Mouse (Mus musculus): ENCODE data around the gene Anapc15. TPM values are rescaled to one million over a fixed set of nuclear protein-coding genes. Genes with fewer than 3 reads are reported as not detected.
"Not testable (repeated sequence)": the region's sequence is repeated elsewhere in the genome, so short reads cannot be mapped to it uniquely, and the experiment has no call there.

The Anapc15 gene
- polyA plus RNA-seq, 1 experiment: 103 TPM

- Histone ChIP-seq H3K4me3 (ENCODE audit: insufficient read depth, low read length) (no peak overlapping the region), H3K4me1 (ENCODE audit: control insufficient read depth, insufficient read depth, low read length) (peaks cover 18% of the 10 kb centered on the region), H3K27ac (ENCODE audit: insufficient read depth, low read depth, low read length) (no peak overlapping the region)
- no peak for TF ChIP-seq POLR2A (IDR thresholded peaks at IDR 0.05; ENCODE audit: borderline replicate concordance, low read depth, low read length)
- no peak for TF ChIP-seq CTCF (IDR thresholded peaks at IDR 0.05; ENCODE audit: low read depth, low read length)
These were observed 46.6 kb downstream of the Anapc15 start for GRCm38 (mm10) chr7:101910138-101910537.

- Histone ChIP-seq H3K27ac (ENCODE audit: insufficient read depth, low read depth, low read length) (no peak overlapping the region), H3K4me3 (ENCODE audit: insufficient read depth, low read length) (no peak overlapping the region), H3K4me1 (ENCODE audit: control insufficient read depth, insufficient read depth, low read length) (peaks cover 14% of the 10 kb centered on the region)
- TF ChIP-seq CTCF (IDR thresholded peaks at IDR 0.05; ENCODE audit: low read depth, low read length): no peak
- TF ChIP-seq POLR2A (IDR thresholded peaks at IDR 0.05; ENCODE audit: borderline replicate concordance, low read depth, low read length): no peak
These were observed 48.5 kb downstream of the Anapc15 start for GRCm38 (mm10) chr7:101911982-101912381.

- Histone ChIP-seq H3K4me1 (ENCODE audit: control insufficient read depth, insufficient read depth, low read length) (no peaks in the 10 kb centered on the region), H3K4me3 (ENCODE audit: insufficient read depth, low read length) (no peak overlapping the region), H3K27ac (ENCODE audit: insufficient read depth, low read depth, low read length) (no peak overlapping the region)
- TF ChIP-seq CTCF (IDR thresholded peaks at IDR 0.05; ENCODE audit: low read depth, low read length) (peak; percentile 63), POLR2A (IDR thresholded peaks at IDR 0.05; ENCODE audit: borderline replicate concordance, low read depth, low read length) (no peak)
These were observed 54.6 kb downstream of the Anapc15 start for GRCm38 (mm10) chr7:101918071-101918470.

GRCm38 (mm10) chr7:101925892-101926291 lies 62.4 kb downstream of the Anapc15 start:
- H3K4me3 ChIP-seq (ENCODE audit: insufficient read depth, low read length); H3K27ac ChIP-seq (ENCODE audit: insufficient read depth, low read depth, low read length); H3K4me1 ChIP-seq (ENCODE audit: control insufficient read depth, insufficient read depth, low read length): not testable (repeated sequence)

DNA sequence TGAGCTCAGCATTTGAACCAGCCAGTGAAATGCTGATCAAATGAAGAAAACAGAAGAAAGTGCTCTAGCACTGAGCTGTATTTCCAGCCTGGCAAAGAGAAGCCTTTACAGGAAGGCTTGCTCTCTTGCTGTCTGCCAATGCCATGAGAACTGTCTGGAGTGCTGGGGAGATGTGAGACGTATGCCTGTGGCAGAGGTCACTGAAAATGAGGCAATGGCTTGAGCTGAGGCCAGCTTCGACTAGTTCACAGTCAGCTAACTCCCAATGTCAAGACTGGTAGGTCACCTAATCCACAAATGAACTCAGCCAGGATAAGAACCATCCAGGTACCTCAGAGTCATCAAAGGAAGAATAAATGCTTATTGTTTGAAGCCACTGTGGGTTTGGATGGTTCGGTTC lies 64.6 kb downstream of the Anapc15 start:
- TF ChIP-seq POLR2A (IDR thresholded peaks at IDR 0.05; ENCODE audit: borderline replicate concordance, low read depth, low read length) (no peak), CTCF (IDR thresholded peaks at IDR 0.05; ENCODE audit: low read depth, low read length) (no peak)
- Histone ChIP-seq H3K4me1 (ENCODE audit: control insufficient read depth, insufficient read depth, low read length) (peaks cover 4% of the 10 kb centered on the region; the same call in 1 of the 2 replicates), H3K27ac (ENCODE audit: insufficient read depth, low read depth, low read length) (no peak overlapping the region), H3K4me3 (ENCODE audit: insufficient read depth, low read length) (no peak overlapping the region)

- H3K27ac ChIP-seq (ENCODE audit: insufficient read depth, low read depth, low read length): no peak overlapping the region
- no peak overlapping the region for H3K4me3 ChIP-seq (ENCODE audit: insufficient read depth, low read length)
- peaks cover 24% of the 10 kb centered on the region for H3K4me1 ChIP-seq (ENCODE audit: control insufficient read depth, insufficient read depth, low read length)
- TF ChIP-seq CTCF (IDR thresholded peaks at IDR 0.05; ENCODE audit: low read depth, low read length) (no peak), POLR2A (IDR thresholded peaks at IDR 0.05; ENCODE audit: borderline replicate concordance, low read depth, low read length) (no peak)
These were observed 69.0 kb downstream of the Anapc15 start for GRCm38 (mm10) chr7:101932551-101932950.

DNA sequence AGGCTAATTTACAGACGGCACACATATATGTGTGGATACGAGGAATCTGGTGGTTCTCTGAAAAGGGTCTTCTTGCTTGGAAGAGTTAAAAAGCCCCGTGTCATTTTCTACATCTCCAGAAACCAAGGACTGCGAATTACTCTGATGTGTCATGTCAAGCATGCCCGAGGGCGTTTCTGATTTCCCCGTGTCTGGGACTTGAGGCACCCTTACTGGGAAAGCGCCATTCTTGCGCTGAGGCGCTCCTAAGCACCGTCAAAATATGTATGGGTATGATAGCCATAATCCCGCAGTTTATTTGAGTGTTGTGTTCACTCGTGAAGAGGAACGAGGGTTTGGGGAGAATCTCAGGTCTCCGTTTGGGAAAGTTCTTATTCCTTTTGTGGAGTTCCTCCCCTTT lies 69.8 kb downstream of the Anapc15 start:
- H3K27ac ChIP-seq (ENCODE audit: insufficient read depth, low read depth, low read length): peak overlapping the region; percentile 46
- peak overlapping the region; percentile 90 for H3K4me3 ChIP-seq (ENCODE audit: insufficient read depth, low read length)
- H3K4me1 ChIP-seq (ENCODE audit: control insufficient read depth, insufficient read depth, low read length): peaks cover 24% of the 10 kb centered on the region
- TF ChIP-seq POLR2A (IDR thresholded peaks at IDR 0.05; ENCODE audit: borderline replicate concordance, low read depth, low read length): no peak
- no peak for TF ChIP-seq CTCF (IDR thresholded peaks at IDR 0.05; ENCODE audit: low read depth, low read length)

GRCm38 (mm10) chr7:101933751-101934240 lies 70.3 kb downstream of the Anapc15 start, which contains the start of the genes Lrrc51 and Numa1:
TSS of gene Lrrc51 (minus strand) at chr7:101933895.
TSS of gene Numa1 (plus strand) at chr7:101934111.
- Histone ChIP-seq H3K4me3 (ENCODE audit: insufficient read depth, low read length) (peak within 1 kb of the TSS; percentile 90), H3K4me1 (ENCODE audit: control insufficient read depth, insufficient read depth, low read length) (peaks cover 24% of the 10 kb centered on the region), H3K27ac (ENCODE audit: insufficient read depth, low read depth, low read length) (peak within 1 kb of the TSS; percentile 46)
- TF ChIP-seq CTCF (IDR thresholded peaks at IDR 0.05; ENCODE audit: low read depth, low read length) (no peak), POLR2A (IDR thresholded peaks at IDR 0.05; ENCODE audit: borderline replicate concordance, low read depth, low read length) (no peak)

DNA sequence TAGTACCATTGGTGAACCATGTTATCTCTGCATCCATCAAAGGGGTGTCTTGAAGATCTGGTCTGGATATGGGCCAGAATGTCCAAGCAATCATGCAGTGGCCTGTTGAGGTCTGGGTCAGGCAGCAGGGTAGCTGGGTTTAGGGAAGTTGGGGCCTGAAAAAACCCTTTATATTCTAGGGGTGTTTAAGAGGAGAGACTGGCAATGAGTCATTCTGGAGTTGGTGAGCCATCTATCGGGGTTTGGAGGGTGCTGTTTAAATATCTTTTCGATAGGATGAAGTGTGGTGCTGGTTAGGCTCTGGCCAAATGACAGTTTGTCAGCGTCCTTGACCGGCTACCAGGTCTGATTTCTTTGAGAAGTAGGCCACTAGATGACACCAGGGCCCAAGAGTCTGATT lies 72.4 kb downstream of the Anapc15 start:
- Histone ChIP-seq H3K27ac (ENCODE audit: insufficient read depth, low read depth, low read length) (peak overlapping the region; percentile 42), H3K4me3 (ENCODE audit: insufficient read depth, low read length) (peak overlapping the region; percentile 12; the same call in 1 of the 2 replicates), H3K4me1 (ENCODE audit: control insufficient read depth, insufficient read depth, low read length) (peaks cover 24% of the 10 kb centered on the region)
- TF ChIP-seq CTCF (IDR thresholded peaks at IDR 0.05; ENCODE audit: low read depth, low read length) (no peak), POLR2A (IDR thresholded peaks at IDR 0.05; ENCODE audit: borderline replicate concordance, low read depth, low read length) (no peak)

DNA sequence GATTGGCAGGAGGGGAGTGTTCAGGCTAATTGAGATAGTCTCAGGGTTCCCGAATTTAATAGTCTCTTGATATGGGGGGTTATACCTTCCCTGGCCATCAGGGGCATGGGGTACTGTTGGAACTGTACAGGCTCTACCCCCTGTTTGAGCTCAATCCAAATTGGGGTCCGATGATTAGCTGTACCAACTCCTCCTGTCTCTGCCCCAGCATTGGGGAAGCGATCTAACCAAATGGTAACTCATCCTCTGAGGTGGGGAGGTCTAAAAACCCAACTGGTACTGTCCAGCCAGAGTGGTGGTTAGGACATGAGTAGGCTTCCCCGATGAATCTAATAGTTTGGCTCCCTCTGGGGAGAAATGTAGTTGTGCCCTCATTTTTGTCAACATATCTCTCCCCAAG lies 73.5 kb downstream of the Anapc15 start:
- Histone ChIP-seq H3K4me1 (ENCODE audit: control insufficient read depth, insufficient read depth, low read length) (peaks cover 26% of the 10 kb centered on the region), H3K27ac (ENCODE audit: insufficient read depth, low read depth, low read length) (no peak overlapping the region), H3K4me3 (ENCODE audit: insufficient read depth, low read length) (no peak overlapping the region)
- no peak for TF ChIP-seq POLR2A (IDR thresholded peaks at IDR 0.05; ENCODE audit: borderline replicate concordance, low read depth, low read length)
- no peak for TF ChIP-seq CTCF (IDR thresholded peaks at IDR 0.05; ENCODE audit: low read depth, low read length)

DNA sequence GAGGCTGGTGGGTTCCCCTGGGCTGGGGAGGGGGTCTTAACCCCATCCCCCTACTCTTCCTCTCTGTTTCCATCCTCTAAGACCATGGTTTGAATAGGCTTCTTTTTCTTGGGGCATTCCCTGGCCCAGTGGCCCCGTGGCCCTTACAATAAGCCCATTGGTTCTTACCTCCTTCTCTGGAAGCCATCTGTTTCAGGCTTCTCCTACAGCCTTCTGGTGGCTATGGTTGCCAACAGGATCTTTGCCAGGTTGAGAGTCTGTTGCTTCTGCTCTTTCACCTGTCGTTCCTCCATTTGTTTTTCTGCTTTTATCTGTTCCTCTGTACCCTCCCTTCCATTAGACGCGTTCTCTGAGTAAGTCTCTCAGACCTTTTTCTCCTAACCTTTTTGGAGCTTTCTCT lies 74.1 kb downstream of the Anapc15 start:
- Histone ChIP-seq H3K4me1 (ENCODE audit: control insufficient read depth, insufficient read depth, low read length) (peaks cover 23% of the 10 kb centered on the region), H3K4me3 (ENCODE audit: insufficient read depth, low read length) (no peak overlapping the region), H3K27ac (ENCODE audit: insufficient read depth, low read depth, low read length) (no peak overlapping the region)
- TF ChIP-seq CTCF (IDR thresholded peaks at IDR 0.05; ENCODE audit: low read depth, low read length) (no peak), POLR2A (IDR thresholded peaks at IDR 0.05; ENCODE audit: borderline replicate concordance, low read depth, low read length) (no peak)
